Mouse (Mus musculus) adrenal gland, adult 18-20 months (tissue): ENCODE data around the gene Scgb2b15. TPM values are rescaled to one million over a fixed set of nuclear protein-coding genes. Genes with fewer than 3 reads are reported as not detected.
"Not testable (repeated sequence)": the region's sequence is repeated elsewhere in the genome, so short reads cannot be mapped to it uniquely, and the experiment has no call there.

ENCODE experiments used
- DNase-seq, 2 experiments: peaks; one replicate each; pipeline ENCODE4 v3.0.0; 2021 to 2022; ENCODE audit warnings: low spot score in 2 of 2
- long read RNA-seq, 2 experiments: library from polyadenylated mRNA; stranded (forward); transcript quantifications; one replicate each; pipeline ENCODE4 v2.0.0; 2021
- total RNA-seq, 2 experiments: library from RNA; stranded (reverse); gene quantifications; 1 replicate in 1 of 2; 2 replicates in 1 of 2; pipeline ENCODE4 v1.2.3; 2021

Gene Scgb2b15
- total RNA-seq = not detected
- long read RNA-seq, experiment 1 = 0 reads
- long read RNA-seq, experiment 2 = 0 reads

- not testable (repeated sequence) for DNase-seq
Measured at GRCm38 (mm10) chr7:32829562-32829961, at the start of gene Scgb2b15. TSS of gene Scgb2b15 (minus strand) at chr7:32829662.

DNA sequence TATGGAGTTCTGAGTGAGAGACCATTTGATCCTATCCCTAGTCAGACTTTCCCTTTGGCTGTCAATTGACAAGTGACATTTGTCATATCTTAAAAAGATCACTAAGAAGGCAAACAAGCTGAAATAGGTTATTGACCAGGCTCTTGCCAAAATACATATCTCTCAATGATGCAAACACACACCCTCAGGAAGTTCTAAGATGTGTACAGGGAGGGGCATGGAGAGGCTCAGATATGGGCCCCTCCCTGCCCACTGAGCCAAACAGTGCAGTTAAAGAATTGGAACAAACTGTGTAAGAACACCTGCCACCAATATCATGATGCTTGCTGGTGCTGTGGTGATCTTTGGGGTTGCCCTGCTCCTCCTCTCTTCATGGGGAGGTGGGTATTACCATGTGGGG is 6.8 kb upstream of the Scgb2b15 start, which contains the start of gene Scgb1b15:
Gene Scgb1b15, plus strand, starts transcription at position 301 of the 400 bp plus-strand sequence.
- DNase-seq = not testable (repeated sequence)

Other genes starting within 250 kb of the Scgb2b15 start
- gene Scgb1b15, start 6.9 kb upstream of the Scgb2b15 start, total RNA-seq = not detected
- not detected for gene Scgb2b17, start 226.9 kb upstream of the Scgb2b15 start, total RNA-seq
- not detected for gene Scgb1b17, start 233.8 kb upstream of the Scgb2b15 start, total RNA-seq